Mouse (Mus musculus) CD4-positive, CD25-positive, alpha-beta regulatory T cell, adult 2 months (primary cell): ENCODE measurements around the gene Olfr222.
"Not testable (repeated sequence)": the region's sequence is repeated elsewhere in the genome, so short reads cannot be mapped to it uniquely, and the experiment has no call there.

ENCODE experiments used
- DNase-seq: peaks from one replicate; pipeline ENCODE4 v3.0.0-alpha.2; 2012; ENCODE audit warnings: low read depth, low spot score

Gene Olfr222

DNA sequence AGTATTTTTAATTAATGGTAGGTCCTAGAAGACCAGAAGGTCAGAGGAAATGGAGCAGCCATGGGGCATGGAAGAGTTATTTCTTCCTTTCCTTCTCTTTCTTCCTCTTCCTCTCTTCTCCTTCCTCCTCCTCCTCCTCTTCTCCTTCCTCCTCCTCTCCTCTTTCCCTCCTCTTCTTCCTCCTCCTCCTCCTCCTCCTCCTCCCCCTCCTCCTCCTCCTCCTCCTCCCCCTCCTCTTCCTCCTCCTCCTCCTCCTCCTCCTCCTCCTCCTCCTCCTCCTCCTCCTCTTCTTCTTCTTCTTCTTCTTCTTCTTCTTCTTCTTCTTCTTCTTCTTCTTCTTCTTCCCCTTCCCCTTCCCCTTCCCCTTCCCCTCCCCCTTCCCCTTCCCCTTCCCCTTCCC, at the start of gene Olfr222:
Gene Olfr222, minus strand, starts transcription at position 101 of the 400 bp plus-strand sequence.
- not testable (repeated sequence) for DNase-seq

- DNase-seq: peak; percentile 80
Observed at GRCm38 (mm10) chr11:59624017-59624630, 48.1 kb upstream of the Olfr222 start.

DNA sequence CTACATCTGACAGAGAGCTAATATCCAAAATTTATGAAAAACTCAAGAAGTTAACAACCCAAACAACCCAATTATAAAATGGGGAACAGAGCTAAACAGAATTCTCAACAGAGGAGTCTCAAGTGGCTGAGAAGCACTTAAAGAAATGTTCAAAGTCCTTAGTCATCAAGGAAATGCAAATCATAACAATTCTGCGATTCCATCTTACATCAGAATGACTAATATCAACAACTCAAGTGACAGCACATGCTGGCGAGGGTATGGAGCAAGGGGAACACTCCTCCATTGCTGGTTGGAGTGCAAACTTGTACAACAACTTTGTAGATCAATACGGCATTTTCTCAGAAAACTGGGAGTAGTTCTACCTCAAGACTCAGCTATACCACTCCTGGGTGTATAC, 46.2 kb upstream of the Olfr222 start:
- no peak for DNase-seq

DNA sequence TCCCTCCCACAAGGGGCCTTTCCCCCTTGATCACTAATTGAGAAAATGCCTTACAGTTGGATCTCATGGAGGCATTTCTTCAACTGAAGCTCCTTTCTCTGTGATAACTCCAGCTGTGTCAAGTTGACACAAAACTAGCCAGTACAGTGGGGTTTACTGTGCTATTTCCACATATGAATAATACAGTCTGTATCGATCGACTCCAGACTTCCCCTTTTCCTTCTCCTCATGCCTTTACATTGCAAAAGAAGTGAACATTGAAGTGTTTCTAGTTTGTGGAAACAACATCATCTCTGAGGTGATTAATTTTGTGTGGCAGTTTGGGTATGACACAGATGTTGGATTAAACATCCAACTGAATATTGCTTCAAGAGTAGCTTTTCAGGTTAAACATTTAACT, 41.0 kb upstream of the Olfr222 start:
- not testable (repeated sequence) for DNase-seq

DNA sequence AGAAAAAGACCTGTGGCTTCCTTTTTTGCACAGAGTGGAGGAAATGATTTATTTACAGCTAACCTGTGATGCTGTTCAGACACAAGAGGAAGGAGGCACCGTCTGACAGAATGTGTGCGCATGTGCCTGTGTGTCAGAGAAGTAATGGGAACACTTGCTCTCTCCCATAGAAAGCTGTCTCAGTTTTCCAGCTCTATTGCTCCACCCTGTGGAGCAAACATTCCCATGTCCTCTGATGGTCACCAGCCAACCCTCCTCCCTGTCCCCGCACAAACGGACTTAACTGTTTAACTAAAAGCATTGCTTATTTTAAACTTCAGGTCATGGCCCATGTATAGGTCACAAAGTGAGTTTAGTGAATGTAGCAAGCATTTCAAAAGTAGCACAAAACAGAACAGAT, 38.1 kb upstream of the Olfr222 start:
- no peak for DNase-seq

- DNase-seq: no peak
Observed at GRCm38 (mm10) chr11:59611646-59612045, 35.6 kb upstream of the Olfr222 start.

DNA sequence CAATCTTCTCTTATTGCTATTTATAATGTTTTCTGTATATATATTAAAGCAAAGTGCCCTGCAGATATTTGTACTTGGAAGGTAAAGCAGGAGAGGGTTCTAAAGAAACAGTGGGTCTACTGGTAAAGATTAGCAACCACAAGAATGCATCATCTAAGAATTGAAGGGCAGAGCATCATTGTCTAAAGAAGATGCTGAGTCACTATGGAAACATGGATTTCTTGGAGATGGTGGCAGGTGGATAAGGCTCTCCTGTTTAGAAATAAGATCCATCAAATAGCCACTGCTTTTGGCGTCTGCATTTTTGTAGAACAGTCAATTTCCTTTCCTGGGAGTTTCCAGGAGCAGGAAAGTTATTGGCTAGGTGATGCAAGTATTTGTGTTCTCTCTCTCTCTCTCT, 26.3 kb upstream of the Olfr222 start:
- no peak for DNase-seq

DNA sequence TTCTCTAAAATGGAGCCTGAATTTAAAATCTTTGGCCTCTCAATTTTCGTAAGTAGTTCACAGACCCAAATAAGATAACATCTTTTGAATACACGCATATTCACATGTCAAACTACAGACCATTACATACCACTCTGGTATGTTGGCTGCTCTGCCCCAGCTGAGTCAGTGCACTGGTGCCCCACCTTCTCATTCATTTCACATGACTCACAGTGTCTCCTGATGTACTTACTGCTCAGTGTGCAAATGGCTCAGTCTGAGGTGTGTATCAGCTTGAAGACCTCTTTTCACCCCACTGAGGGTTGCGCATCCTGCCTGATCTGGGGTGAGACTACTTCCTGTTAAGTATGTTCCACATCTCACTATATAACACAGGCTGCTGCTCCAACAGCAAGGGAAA, 24.8 kb upstream of the Olfr222 start:
- DNase-seq: no peak

GRCm38 (mm10) chr11:59599211-59599610, 23.2 kb upstream of the Olfr222 start:
- no peak for DNase-seq

DNA sequence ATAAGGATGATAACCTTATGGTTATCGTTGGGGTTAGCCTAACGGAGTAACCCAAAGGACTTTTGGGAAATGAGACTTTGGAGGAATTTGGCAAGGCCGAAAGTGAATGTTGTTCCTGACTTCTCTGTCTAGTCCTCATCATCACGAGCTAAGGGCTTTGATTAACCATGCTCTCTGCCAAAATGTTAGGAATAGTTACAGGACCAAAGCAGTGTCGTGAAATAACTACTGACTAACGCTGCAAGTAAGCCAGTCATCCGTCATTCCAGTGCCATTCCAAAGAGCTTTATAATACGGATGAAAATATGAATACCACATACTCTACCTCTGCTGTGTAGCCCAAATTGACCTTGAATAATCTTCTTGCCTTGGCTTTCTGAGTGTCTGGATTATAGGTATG, 20.9 kb upstream of the Olfr222 start:
- DNase-seq: no peak

DNA sequence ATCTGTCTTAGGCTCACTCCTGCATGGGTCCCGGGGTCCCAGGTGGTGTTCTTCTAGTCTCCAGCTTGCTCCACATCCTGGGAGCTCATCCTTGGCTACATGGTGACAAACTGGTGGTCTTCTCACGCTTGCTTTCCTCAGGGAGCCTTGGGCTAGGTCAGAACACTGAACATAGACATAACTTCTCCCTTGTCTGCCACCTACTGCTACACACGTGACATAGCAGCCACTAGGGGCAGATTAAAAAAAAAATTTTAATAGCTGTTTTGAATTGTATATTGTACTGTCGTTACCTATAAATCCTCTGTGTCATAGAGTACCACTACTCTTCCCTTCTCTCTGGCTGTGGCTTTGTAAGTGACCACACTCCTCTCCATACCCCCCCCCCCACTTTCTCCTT, 20.1 kb upstream of the Olfr222 start:
- DNase-seq: peak; percentile 7

DNA sequence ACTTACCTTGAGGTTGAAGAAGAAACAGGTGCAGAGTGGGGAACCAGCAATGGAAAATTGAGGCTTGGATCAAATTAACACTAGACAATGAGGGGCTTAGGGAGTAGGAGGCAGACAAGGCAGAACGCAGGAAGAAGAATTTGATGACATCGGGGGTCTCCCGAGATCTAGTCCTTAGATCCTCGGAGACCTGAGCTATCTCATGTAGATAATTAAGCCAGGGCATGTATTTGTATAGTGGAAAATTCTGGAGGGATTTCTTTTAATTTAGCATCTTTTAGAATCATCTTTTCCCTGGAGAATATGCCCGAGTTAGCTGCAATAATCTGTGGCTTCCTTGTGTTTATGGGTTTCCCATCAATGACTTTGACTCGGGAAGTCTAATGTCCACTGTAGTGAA, 17.2 kb upstream of the Olfr222 start, which contains the start of gene Olfr223:
Gene Olfr223, minus strand, starts transcription at position 101 of the 400 bp plus-strand sequence.
- no peak for DNase-seq

- DNase-seq: no peak
Observed at GRCm38 (mm10) chr11:59589496-59589895, 13.5 kb upstream of the Olfr222 start.

DNA sequence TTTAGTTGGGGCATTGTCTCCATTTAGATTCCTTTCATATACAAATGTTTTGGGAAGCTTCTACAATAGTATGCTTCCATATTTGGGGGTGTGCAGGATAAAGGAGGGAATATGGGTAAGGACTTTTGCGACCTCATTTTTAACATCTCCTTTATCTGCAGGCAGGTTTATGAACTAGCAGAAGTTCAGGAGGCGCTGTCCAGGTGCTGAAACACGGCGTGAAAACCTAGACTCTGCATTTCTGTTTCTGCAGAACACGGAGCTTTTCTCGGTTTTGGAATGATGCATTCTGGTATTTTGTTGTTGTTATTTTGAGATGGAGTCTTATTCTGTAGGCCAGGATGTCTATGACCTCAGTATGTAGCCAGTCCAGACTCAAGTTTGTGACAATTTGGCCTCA, 8.5 kb upstream of the Olfr222 start:
- no peak for DNase-seq

DNA sequence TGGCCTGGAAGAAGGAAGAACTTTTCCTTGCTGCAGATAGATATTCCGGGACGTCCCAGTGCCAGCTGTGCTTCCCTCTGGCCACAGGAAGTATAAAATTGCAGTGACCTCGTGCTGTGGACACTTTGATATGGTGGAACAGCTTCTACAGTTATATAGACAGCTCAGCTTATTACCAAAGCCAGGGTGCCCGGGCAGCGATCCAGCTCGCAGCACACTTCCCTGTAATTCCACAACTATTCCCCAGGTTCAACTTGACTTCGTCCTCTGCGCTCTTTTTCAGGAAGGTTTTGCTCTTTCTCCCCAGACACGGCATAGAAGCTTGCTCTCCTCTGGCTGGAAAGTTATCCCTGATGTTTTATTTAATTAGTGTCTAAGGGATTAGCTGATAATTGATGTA, 309 bp downstream of the Olfr222 start:
- no peak for DNase-seq

DNA sequence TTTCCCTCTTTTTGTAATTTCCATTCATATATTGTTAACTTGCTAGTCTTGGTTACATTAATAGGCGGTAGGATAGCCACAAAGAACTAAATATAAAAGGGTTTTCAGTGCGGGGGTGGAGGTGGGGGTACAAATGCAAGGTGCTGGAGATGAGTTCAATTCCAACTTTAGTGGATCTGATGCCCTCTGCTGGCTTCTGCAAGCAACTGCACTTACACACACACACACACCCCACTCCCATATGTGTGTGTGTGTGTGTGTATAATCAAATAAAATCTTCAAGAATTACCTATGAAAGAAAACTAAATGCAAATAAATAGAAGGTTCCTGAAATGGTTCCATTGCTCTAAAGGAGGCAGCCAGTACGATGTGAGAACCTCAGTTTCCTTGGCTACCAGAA, 6.7 kb downstream of the Olfr222 start:
- peak; percentile 30 for DNase-seq

DNA sequence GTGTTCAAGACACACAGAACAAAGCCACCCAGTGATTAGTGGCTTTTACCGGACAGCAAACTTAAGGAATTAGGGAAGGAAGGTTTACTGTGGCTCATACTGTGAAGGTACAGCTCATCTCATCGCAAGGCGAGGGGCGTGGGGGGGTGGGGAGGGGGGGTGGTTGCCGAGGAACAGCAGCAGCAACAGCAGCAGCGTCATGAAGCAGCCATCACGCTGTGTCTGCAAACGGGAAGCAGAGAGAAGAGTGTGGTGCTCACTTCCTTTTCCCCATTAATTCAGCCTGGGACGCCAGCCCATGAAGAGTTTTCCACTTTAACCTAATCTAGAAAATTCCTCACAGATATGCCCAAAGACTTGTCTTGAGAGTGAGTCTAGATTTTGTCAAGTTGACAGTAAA, 13.2 kb downstream of the Olfr222 start:
- no peak for DNase-seq

DNA sequence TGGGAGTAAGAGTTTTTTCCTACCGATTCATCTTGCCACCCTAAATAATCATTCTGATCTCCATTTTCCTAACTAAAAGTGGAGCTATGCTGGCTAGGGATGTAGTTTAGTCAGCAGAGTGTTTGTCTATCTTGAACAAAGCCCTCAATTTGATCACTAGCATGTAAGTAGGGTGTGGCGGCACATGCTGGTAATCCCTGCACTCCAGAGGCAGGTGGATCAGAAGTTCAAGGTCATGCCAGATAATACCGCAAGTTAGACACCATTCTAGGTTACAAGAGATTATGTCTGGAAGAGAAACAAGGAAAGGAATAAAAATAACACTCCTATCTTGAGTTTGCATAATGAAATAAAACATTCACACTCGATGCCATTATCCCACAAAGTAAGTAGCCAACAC, 13.7 kb downstream of the Olfr222 start:
- no peak for DNase-seq

DNA sequence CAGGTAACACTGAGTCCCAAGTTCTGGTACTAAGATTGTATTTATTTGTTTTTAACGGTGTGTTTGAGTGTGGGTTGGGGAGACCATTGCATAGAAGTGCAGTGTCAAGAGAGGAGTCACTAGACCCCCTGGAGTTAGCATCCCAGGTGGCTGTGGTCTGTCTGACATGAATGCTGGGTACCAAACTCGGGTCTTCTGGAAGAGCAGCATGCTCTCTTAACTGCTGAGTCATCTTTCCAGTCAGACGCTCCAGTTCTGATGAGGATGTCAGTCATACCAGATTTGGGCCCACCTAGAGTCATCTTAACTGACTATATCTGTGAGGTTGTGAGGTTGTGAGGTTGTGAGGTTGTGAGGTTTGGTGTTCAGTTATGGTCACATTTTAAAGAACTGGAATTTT, 15.1 kb downstream of the Olfr222 start:
- DNase-seq: no peak

DNA sequence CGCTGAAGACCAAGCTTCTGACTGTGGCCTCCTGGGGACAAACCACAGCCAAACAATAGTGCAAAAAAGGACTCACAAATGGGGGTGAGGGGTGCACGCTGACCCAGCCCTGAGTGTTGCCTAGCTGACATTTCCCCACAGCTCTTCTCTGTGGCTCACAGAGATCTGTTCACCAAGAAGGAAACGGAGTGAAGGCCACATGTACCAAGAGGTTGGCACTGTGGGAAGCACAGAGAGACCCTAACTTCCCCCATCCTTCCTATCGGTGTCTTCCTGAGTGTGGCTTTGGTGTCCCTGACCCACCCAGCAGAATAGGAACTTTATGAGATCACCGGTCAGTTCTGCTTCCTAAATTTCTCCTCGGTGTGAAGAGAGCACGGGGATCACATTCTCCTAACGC, 21.5 kb downstream of the Olfr222 start:
- no peak for DNase-seq

DNA sequence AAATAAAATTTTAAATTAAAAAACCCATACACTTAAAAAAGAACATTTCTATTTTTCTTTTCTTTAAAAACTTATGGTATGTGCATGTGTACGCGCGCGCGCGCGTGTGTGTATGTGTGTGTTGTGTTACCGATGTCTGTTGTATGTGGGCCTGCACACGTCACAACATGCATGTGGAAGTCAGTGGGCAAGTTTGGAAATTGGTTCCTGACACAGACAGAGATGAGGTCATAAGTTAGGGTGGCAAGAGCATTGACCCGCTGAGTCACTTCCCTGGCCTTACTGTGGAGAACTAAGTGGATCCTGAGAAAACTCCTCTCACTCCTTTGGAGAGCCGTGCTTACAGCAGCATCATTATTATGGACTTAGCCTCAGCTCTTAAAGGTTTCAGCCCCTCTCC, 21.9 kb downstream of the Olfr222 start:
- no peak for DNase-seq

GRCm38 (mm10) chr11:59544005-59544404, 32.0 kb downstream of the Olfr222 start:
- DNase-seq: no peak

GRCm38 (mm10) chr11:59543376-59543775, 32.7 kb downstream of the Olfr222 start:
- DNase-seq: no peak

DNA sequence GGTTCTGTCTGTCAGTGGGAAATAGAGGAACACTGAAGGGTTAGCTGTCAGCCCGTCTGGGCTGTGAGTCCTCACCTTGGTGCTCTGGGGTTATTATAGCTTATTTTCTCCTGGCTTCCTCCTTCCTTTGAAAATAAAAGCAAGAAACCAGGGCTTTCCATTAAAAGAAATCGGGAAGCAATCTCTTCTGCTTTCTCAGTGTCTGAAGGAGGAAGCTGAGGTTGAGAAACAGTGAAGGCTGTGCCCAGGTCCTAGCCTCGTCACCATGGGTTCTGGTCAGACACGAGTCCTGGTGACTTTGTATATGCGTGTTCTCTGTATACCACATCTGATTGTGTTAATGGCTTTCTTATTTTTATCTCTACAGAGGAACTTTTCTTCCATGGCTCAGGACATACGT, 33.6 kb downstream of the Olfr222 start:
- no peak for DNase-seq
